Mouse (Mus musculus): ENCODE results near the gene 4933402J07Rik. TPM values are rescaled to one million over a fixed set of nuclear protein-coding genes. Genes with fewer than 3 reads are reported as not detected.

4933402J07Rik gene
- total and polyA plus RNA-seq, 3 experiments: not detected

GRCm38 (mm10) chr8:87609651-87610192, 46.1 kb downstream of the 4933402J07Rik start:
- no peak overlapping the region for H3K4me3 ChIP-seq (replicated peaks in 1 of 3; ENCODE audit: low read depth in 2 of 3, low read length in 2 of 3, poor library complexity in 1 of 3)
- H3K9me3 ChIP-seq (replicated peaks; ENCODE audit: low read length): no peaks in the 10 kb centered on the region
- dilution Hi-C loops (cut with MboI; ENCODE audit: extremely low pct_ligation_motif_present, extremely low pct_unique_long_range_greater_than_20kb, low sequenced_read_pairs) (no loop called here), in situ Hi-C loops (cut with MboI; ENCODE audit: low pct_ligation_motif_present, low pct_unique_long_range_greater_than_20kb, low sequenced_read_pairs) (no loop called here)
- DNase-seq (ENCODE audit: extremely low read depth): no peak
- no peaks in the 10 kb centered on the region for H3K27me3 ChIP-seq (replicated peaks)
- H3K27ac ChIP-seq (ENCODE audit: insufficient read depth, low read depth): no peak overlapping the region
- TF ChIP-seq BHLHE40 (IDR thresholded peaks at IDR 0.05; ENCODE audit: low read depth, low read length): no peak
- H3K4me2 ChIP-seq (ENCODE audit: insufficient read depth, low read depth, poor library complexity, severe bottlenecking): no peak overlapping the region
- peaks cover 0 to 23% of the 10 kb centered on the region in 2 experiments; a peak in 2 of 4 replicates for H3K4me1 ChIP-seq (ENCODE audit: control insufficient read depth in 1 of 2, insufficient read depth in 2 of 2)
- no peak overlapping the region for H3K9ac ChIP-seq (ENCODE audit: insufficient read depth, low read depth)
- no peaks in the 10 kb centered on the region for H3K79me2 ChIP-seq (replicated peaks; ENCODE audit: control insufficient read depth, extremely low read depth, insufficient read depth, poor library complexity, severe bottlenecking)
- no peaks in the 10 kb centered on the region for H3K36me3 ChIP-seq (replicated peaks in 1 of 2; ENCODE audit: control insufficient read depth in 1 of 2, insufficient read depth in 1 of 2, low read length in 1 of 2)

- Histone ChIP-seq H3K27me3 (replicated peaks) (no peaks in the 10 kb centered on the region), H3K36me3 (replicated peaks in 1 of 2; ENCODE audit: control insufficient read depth in 1 of 2, insufficient read depth in 1 of 2, low read length in 1 of 2) (no peaks in the 10 kb centered on the region), H3K27ac (ENCODE audit: insufficient read depth, low read depth) (no peak overlapping the region), H3K79me2 (replicated peaks; ENCODE audit: control insufficient read depth, extremely low read depth, insufficient read depth, poor library complexity, severe bottlenecking) (no peaks in the 10 kb centered on the region), H3K9ac (ENCODE audit: insufficient read depth, low read depth) (no peak overlapping the region), H3K9me3 (replicated peaks; ENCODE audit: low read length) (no peaks in the 10 kb centered on the region), H3K4me2 (ENCODE audit: insufficient read depth, low read depth, poor library complexity, severe bottlenecking) (no peak overlapping the region), H3K4me1 (ENCODE audit: control insufficient read depth in 1 of 2, insufficient read depth in 2 of 2) (peaks cover 0 to 23% of the 10 kb centered on the region in 2 experiments; a peak in 2 of 4 replicates), H3K4me3 (replicated peaks in 1 of 3; ENCODE audit: low read depth in 2 of 3, low read length in 2 of 3, poor library complexity in 1 of 3) (no peak overlapping the region)
- in situ Hi-C loops (cut with MboI; ENCODE audit: low pct_ligation_motif_present, low pct_unique_long_range_greater_than_20kb, low sequenced_read_pairs) (no loop called here), dilution Hi-C loops (cut with MboI; ENCODE audit: extremely low pct_ligation_motif_present, extremely low pct_unique_long_range_greater_than_20kb, low sequenced_read_pairs) (no loop called here)
- no peak for DNase-seq (ENCODE audit: extremely low read depth)
- TF ChIP-seq CTCF (conservative IDR thresholded peaks at IDR 0.05 in 1 of 2, IDR thresholded peaks at IDR 0.05 in 1 of 2; ENCODE audit: low read depth in 2 of 2, low read length in 2 of 2) (0 out of 4 replicates have a peak, but pooled peaks of 1 of the 2 experiments have one; percentile 2), RAD21 (IDR thresholded peaks at IDR 0.05; ENCODE audit: low read depth, low read length) (peak; percentile 2), GABPA (IDR thresholded peaks at IDR 0.05; ENCODE audit: insufficient replicate concordance, low read depth, low read length) (no peak)
Measured at GRCm38 (mm10) chr8:87613701-87614100, 50.0 kb downstream of the 4933402J07Rik start.

- Histone ChIP-seq H3K4me1 (ENCODE audit: control insufficient read depth in 1 of 2, insufficient read depth in 2 of 2) (peaks cover 6 to 9% of the 10 kb centered on the region in 2 experiments), H3K27me3 (replicated peaks) (no peaks in the 10 kb centered on the region), H3K4me2 (ENCODE audit: insufficient read depth, low read depth, poor library complexity, severe bottlenecking) (no peak overlapping the region), H3K4me3 (replicated peaks in 1 of 3; ENCODE audit: low read depth in 2 of 3, low read length in 2 of 3, poor library complexity in 1 of 3) (no peak overlapping the region), H3K79me2 (replicated peaks; ENCODE audit: control insufficient read depth, extremely low read depth, insufficient read depth, poor library complexity, severe bottlenecking) (no peaks in the 10 kb centered on the region), H3K9me3 (replicated peaks; ENCODE audit: low read length) (no peaks in the 10 kb centered on the region), H3K36me3 (replicated peaks in 1 of 2; ENCODE audit: control insufficient read depth in 1 of 2, insufficient read depth in 1 of 2, low read length in 1 of 2) (no peaks in the 10 kb centered on the region), H3K27ac (ENCODE audit: insufficient read depth, low read depth) (no peak overlapping the region), H3K9ac (ENCODE audit: insufficient read depth, low read depth) (no peak overlapping the region)
- DNase-seq (ENCODE audit: extremely low read depth): peak; percentile 23
- dilution Hi-C loops (cut with MboI; ENCODE audit: extremely low pct_ligation_motif_present, extremely low pct_unique_long_range_greater_than_20kb, low sequenced_read_pairs): no loop called here
- TF ChIP-seq IRF4 (IDR thresholded peaks at IDR 0.05; ENCODE audit: low read depth, low read length) (0 out of 2 replicates have a peak, but pooled peaks have one; percentile 2), HCFC1 (IDR thresholded peaks at IDR 0.05; ENCODE audit: low read depth, low read length) (no peak), CTCF (conservative IDR thresholded peaks at IDR 0.05 in 1 of 2, IDR thresholded peaks at IDR 0.05 in 1 of 2; ENCODE audit: low read depth in 2 of 2, low read length in 2 of 2) (peak in 1 of 2 experiments; percentile 53; a peak in 2 of 4 replicates), ZC3H11A (IDR thresholded peaks at IDR 0.05; ENCODE audit: low read depth, low read length) (no peak), RAD21 (IDR thresholded peaks at IDR 0.05; ENCODE audit: low read depth, low read length) (peak; percentile 26)
- in situ Hi-C loops (cut with MboI; ENCODE audit: low pct_ligation_motif_present, low pct_unique_long_range_greater_than_20kb, low sequenced_read_pairs): no loop called here
Measured at GRCm38 (mm10) chr8:87619118-87619517, 55.5 kb downstream of the 4933402J07Rik start.
